Mouse (Mus musculus) neutrophil, adult 5-6 weeks (primary cell): ENCODE data around the gene Sik1. TPM values are rescaled to one million over a fixed set of nuclear protein-coding genes. Genes with fewer than 3 reads are reported as not detected.

Experiments
- ATAC-seq: fragments of 151-379, 151-347 bp; 2 replicates; pipeline ENCODE4 v1.8.0; 2017; ENCODE audit warnings: mild to moderate bottlenecking, moderate TSS enrichment; ENCODE audit not compliant: insufficient number of reproducible peaks, poor library complexity, low FRiP score, severe bottlenecking; ENCODE audit errors: extremely low read depth
- total RNA-seq: library from RNA; stranded (forward); fragments of 200-1000 nt; gene quantifications from 2 replicates; pipeline ENCODE4 v1.2.3, GENCODE M21; 2017

Gene Sik1
- total RNA-seq, 1 experiment from 2014 or later = 90.7 TPM

- peak; percentile 25 for ATAC-seq
Observed at GRCm38 (mm10) chr17:31840423-31841003, 15.1 kb downstream of the Sik1 start.

- ATAC-seq = no peak
Observed at GRCm38 (mm10) chr17:31836772-31837171, 18.8 kb downstream of the Sik1 start.

- ATAC-seq = no peak
Observed at GRCm38 (mm10) chr17:31836264-31836607, 19.4 kb downstream of the Sik1 start.

GRCm38 (mm10) chr17:31835528-31836263, 19.9 kb downstream of the Sik1 start:
- ATAC-seq = peak; percentile 39

GRCm38 (mm10) chr17:31834320-31835065, 21.1 kb downstream of the Sik1 start:
- ATAC-seq = peak; percentile 40

GRCm38 (mm10) chr17:31833752-31834151, 21.9 kb downstream of the Sik1 start:
- ATAC-seq = no peak

- ATAC-seq = no peak
Observed at GRCm38 (mm10) chr17:31832577-31832964, 23.0 kb downstream of the Sik1 start.

- no peak for ATAC-seq
Observed at GRCm38 (mm10) chr17:31831866-31832576, 23.6 kb downstream of the Sik1 start.

- ATAC-seq = no peak
Observed at GRCm38 (mm10) chr17:31831097-31831865, 24.3 kb downstream of the Sik1 start.

GRCm38 (mm10) chr17:31830506-31831075, 25.0 kb downstream of the Sik1 start:
- ATAC-seq = no peak

- ATAC-seq = no peak
Observed at GRCm38 (mm10) chr17:31828916-31829315, 26.7 kb downstream of the Sik1 start.

- ATAC-seq = no peak
Observed at GRCm38 (mm10) chr17:31828118-31828517, 27.5 kb downstream of the Sik1 start.

GRCm38 (mm10) chr17:31827206-31827605, 28.4 kb downstream of the Sik1 start:
- no peak for ATAC-seq

- no peak for ATAC-seq
Observed at GRCm38 (mm10) chr17:31826669-31827068, 28.9 kb downstream of the Sik1 start.

- no peak for ATAC-seq
Observed at GRCm38 (mm10) chr17:31825678-31826077, 29.9 kb downstream of the Sik1 start.

GRCm38 (mm10) chr17:31824812-31825211, 30.8 kb downstream of the Sik1 start:
- ATAC-seq = no peak

GRCm38 (mm10) chr17:31821136-31821933, 34.3 kb downstream of the Sik1 start:
- ATAC-seq = peak; percentile 59
